Mouse (Mus musculus) MEL (cell line): ENCODE measurements around the gene Nlrp3. TPM values are rescaled to one million over a fixed set of nuclear protein-coding genes. Genes with fewer than 3 reads are reported as not detected.
A peak's percentile ranks its signal among the peaks of the same experiment; 100 is the strongest.

Experiments used
- DNase-seq: peaks from one replicate; pipeline ENCODE4 v3.0.0; 2011; ENCODE audit warnings: low read depth, low spot score
- H3K27ac ChIP-seq: 2 replicates; pipeline ENCODE4 v1.5.1; 2012; ENCODE audit warnings: low read depth, mild to moderate bottlenecking, control low read depth, low read length, moderate library complexity; ENCODE audit not compliant: control insufficient read depth
- H3K27me3 ChIP-seq, 2 experiments: fragments of 150-350 bp in 1 of 2; sonication (generic) in 1 of 2; 2 replicates each; pipeline ENCODE4 v1.6.1; 2012; ENCODE audit warnings: low read length in 2 of 2, mild to moderate bottlenecking in 2 of 2, improper control_type of control experiment in 1 of 2, moderate library complexity in 1 of 2; ENCODE audit not compliant: insufficient read depth in 2 of 2, control insufficient read depth in 1 of 2
- H3K36me3 ChIP-seq, 2 experiments: 2 replicates each; pipeline ENCODE4 v1.6.1; 2012 to 2014; ENCODE audit warnings: low read length in 2 of 2, improper control_type of control experiment in 1 of 2, inconsistent platforms in 1 of 2, mild to moderate bottlenecking in 1 of 2; ENCODE audit not compliant: insufficient read depth in 2 of 2, control insufficient read depth in 1 of 2
- H3K4me1 ChIP-seq, 2 experiments: fragments of 150-350 bp in 1 of 2; sonication (generic) in 1 of 2; 2 replicates each; pipeline ENCODE4 v1.6.1; 2012; ENCODE audit warnings: low read length in 2 of 2, improper control_type of control experiment in 1 of 2, mild to moderate bottlenecking in 1 of 2; ENCODE audit not compliant: insufficient read depth in 2 of 2, control insufficient read depth in 1 of 2
- H3K4me3 ChIP-seq, 2 experiments: fragments of 150-350 bp in 1 of 2; sonication (generic) in 1 of 2; 2 replicates each; pipeline ENCODE4 v1.5.1; 2012; ENCODE audit warnings: low read depth in 2 of 2, low read length in 2 of 2, mild to moderate bottlenecking in 2 of 2, moderate library complexity in 2 of 2, control low read depth in 1 of 2, improper control_type of control experiment in 1 of 2; ENCODE audit not compliant: control insufficient read depth in 1 of 2, insufficient read depth in 1 of 2
- H3K79me2 ChIP-seq: 2 replicates; pipeline ENCODE4 v1.6.1; 2012; ENCODE audit warnings: mild to moderate bottlenecking, low read length, moderate library complexity; ENCODE audit not compliant: control insufficient read depth, poor library complexity, insufficient read depth
- H3K9ac ChIP-seq: 2 replicates; pipeline ENCODE4 v1.6.1; 2012; ENCODE audit warnings: low read depth, mild to moderate bottlenecking, control low read depth, low read length, moderate library complexity; ENCODE audit not compliant: control insufficient read depth, poor library complexity, severe bottlenecking
- H3K9me3 ChIP-seq: fragments of 150-350 bp; sonication (generic); replicated peaks from 2 replicates; pipeline ENCODE4 v1.6.1; 2012; ENCODE audit warnings: mild to moderate bottlenecking, low read length, improper control_type of control experiment, moderate library complexity; ENCODE audit not compliant: insufficient read depth
- CHD1 ChIP-seq: IDR thresholded peaks from 2 replicates; pipeline ENCODE4 v1.6.1; 2012; ENCODE audit warnings: low read depth, mild to moderate bottlenecking, inconsistent platforms, low read length, improper control_type of control experiment
- ELF1 ChIP-seq: IDR thresholded peaks from 2 replicates; pipeline ENCODE4 v1.6.1; 2014; ENCODE audit warnings: low read depth, mild to moderate bottlenecking, inconsistent platforms, low read length, improper control_type of control experiment, moderate library complexity
- EP300 ChIP-seq, 2 experiments: IDR thresholded peaks; 2 replicates each; pipeline ENCODE4 v1.6.1; 2011; ENCODE audit warnings: improper control_type of control experiment in 2 of 2, low read length in 2 of 2, low read depth in 1 of 2, mild to moderate bottlenecking in 1 of 2
- GATA1 ChIP-seq: IDR thresholded peaks from 2 replicates; pipeline ENCODE4 v1.6.1; 2011; ENCODE audit warnings: low read depth, low read length, improper control_type of control experiment
- MAX ChIP-seq: IDR thresholded peaks from 2 replicates; pipeline ENCODE4 v1.6.1; 2011; ENCODE audit warnings: low read length, improper control_type of control experiment
- NRF1 ChIP-seq: IDR thresholded peaks from 2 replicates; pipeline ENCODE4 v1.6.1; 2014; ENCODE audit warnings: low read depth, mild to moderate bottlenecking, inconsistent platforms, low read length, improper control_type of control experiment, moderate library complexity; ENCODE audit not compliant: poor library complexity, insufficient read depth, severe bottlenecking
- RCOR1 ChIP-seq: IDR thresholded peaks from 2 replicates; pipeline ENCODE4 v1.6.1; 2012; ENCODE audit warnings: low read depth, mild to moderate bottlenecking, inconsistent platforms, low read length, improper control_type of control experiment
- SIN3A ChIP-seq: IDR thresholded peaks from 2 replicates; pipeline ENCODE4 v1.6.1; 2012; ENCODE audit warnings: low read length, improper control_type of control experiment, inconsistent platforms
- SMC3 ChIP-seq: IDR thresholded peaks from 2 replicates; pipeline ENCODE4 v1.6.1; 2011; ENCODE audit warnings: low read depth, low read length, improper control_type of control experiment
- TAL1 ChIP-seq: IDR thresholded peaks from 2 replicates; pipeline ENCODE4 v1.6.1; 2012; ENCODE audit warnings: mild to moderate bottlenecking, inconsistent platforms, low read length, moderate library complexity, mixed read lengths
- USF1 ChIP-seq: IDR thresholded peaks from 2 replicates; pipeline ENCODE4 v1.6.1; 2014; ENCODE audit warnings: low read depth, mild to moderate bottlenecking, inconsistent platforms, low read length, improper control_type of control experiment, moderate library complexity
- USF2 ChIP-seq, 2 experiments: IDR thresholded peaks; 2 replicates each; pipeline ENCODE4 v1.6.1; 2011 to 2012; ENCODE audit warnings: improper control_type of control experiment in 2 of 2, low read length in 2 of 2, borderline replicate concordance in 1 of 2, inconsistent platforms in 1 of 2, low read depth in 1 of 2, mild to moderate bottlenecking in 1 of 2; ENCODE audit not compliant: insufficient read depth in 1 of 2
- ZC3H11A ChIP-seq: IDR thresholded peaks from 2 replicates; pipeline ENCODE4 v1.6.1; 2012; ENCODE audit warnings: low read depth, mild to moderate bottlenecking, inconsistent platforms, low read length, improper control_type of control experiment
- ZKSCAN1 ChIP-seq: IDR thresholded peaks from 2 replicates; pipeline ENCODE4 v1.6.1; 2012; ENCODE audit warnings: low read depth, mild to moderate bottlenecking, inconsistent platforms, low read length, improper control_type of control experiment, moderate library complexity
- ZMIZ1 ChIP-seq: IDR thresholded peaks from 2 replicates; pipeline ENCODE4 v1.6.1; 2012; ENCODE audit warnings: low read depth, mild to moderate bottlenecking, inconsistent platforms, low read length, improper control_type of control experiment, moderate library complexity
- polyA plus RNA-seq, 2 experiments: library from polyadenylated mRNA; stranded (reverse) in 1 of 2; unstranded in 1 of 2; fragments of >175 nt in 1 of 2; fragments of >200 nt in 1 of 2; gene quantifications; 2 replicates each; pipeline versions ENCODE4 v1.2.1 to v1.2.4; 2012; ENCODE audit warnings: low replicate concordance in 2 of 2, low read depth in 1 of 2; ENCODE audit not compliant: insufficient read length in 2 of 2, insufficient read depth in 1 of 2, missing spikeins in 1 of 2
- total RNA-seq: library from RNA; depleted of rRNA; stranded (reverse); fragments of 300-350 nt; gene quantifications from 2 replicates; pipeline ENCODE4 v1.2.3, GENCODE M21; 2012; rRNA removed

Gene Nlrp3
- total RNA-seq = not detected in 2 replicates
- polyA plus RNA-seq = not detected

DNA sequence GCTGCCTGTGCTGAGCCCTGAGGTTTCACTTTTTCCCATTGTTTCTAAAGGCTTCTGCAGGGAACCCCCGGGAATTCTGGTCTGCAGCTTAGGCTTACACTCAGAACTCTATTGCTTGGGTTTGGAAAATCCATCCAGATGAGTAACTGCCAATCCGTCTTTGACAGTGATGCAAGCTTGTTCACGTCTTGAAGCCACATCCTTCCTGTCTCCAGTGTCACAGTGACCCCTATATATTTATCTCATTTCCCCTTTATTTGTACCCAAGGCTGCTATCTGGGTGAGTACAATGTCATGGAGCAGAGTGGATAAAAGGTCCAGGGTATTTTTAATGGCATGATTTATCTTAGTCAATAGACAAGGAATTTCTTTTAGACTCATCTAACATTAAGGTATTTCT is at the start of gene Nlrp3:
Gene Nlrp3, plus strand, starts transcription at position 245 of the 400 bp plus-strand sequence.
- Histone ChIP-seq H3K36me3 (peaks cover 0 to 18% of the 10 kb centered on the region in 2 experiments; a peak in 2 of 4 replicates), H3K79me2 (no peaks in the 10 kb centered on the region), H3K9me3 (no peaks in the 10 kb centered on the region), H3K27ac (no peak within 1 kb of the TSS), H3K9ac (no peak within 1 kb of the TSS), H3K4me1 (peaks cover 0 to 32% of the 10 kb centered on the region in 2 experiments; a peak in 2 of 4 replicates), H3K4me3 (no peak within 1 kb of the TSS), H3K27me3 (peaks cover 0 to 3% of the 10 kb centered on the region in 2 experiments; a peak in 3 of 4 replicates)
- TF ChIP-seq EP300 (IDR thresholded peaks at IDR 0.05; ENCODE audit: low read depth in 1 of 2, low read length in 2 of 2) (peak; percentile 34 to 46; a peak in 2 of 4 replicates), USF2 (IDR thresholded peaks at IDR 0.05; ENCODE audit: borderline replicate concordance in 1 of 2, insufficient read depth in 1 of 2, low read depth in 1 of 2, low read length in 2 of 2) (no peak), TAL1 (no peak), NRF1 (no peak), ZMIZ1 (no peak), GATA1 (0 out of 2 replicates have a peak, but pooled peaks have one; percentile 35)
- peak; percentile 44 for DNase-seq

DNA sequence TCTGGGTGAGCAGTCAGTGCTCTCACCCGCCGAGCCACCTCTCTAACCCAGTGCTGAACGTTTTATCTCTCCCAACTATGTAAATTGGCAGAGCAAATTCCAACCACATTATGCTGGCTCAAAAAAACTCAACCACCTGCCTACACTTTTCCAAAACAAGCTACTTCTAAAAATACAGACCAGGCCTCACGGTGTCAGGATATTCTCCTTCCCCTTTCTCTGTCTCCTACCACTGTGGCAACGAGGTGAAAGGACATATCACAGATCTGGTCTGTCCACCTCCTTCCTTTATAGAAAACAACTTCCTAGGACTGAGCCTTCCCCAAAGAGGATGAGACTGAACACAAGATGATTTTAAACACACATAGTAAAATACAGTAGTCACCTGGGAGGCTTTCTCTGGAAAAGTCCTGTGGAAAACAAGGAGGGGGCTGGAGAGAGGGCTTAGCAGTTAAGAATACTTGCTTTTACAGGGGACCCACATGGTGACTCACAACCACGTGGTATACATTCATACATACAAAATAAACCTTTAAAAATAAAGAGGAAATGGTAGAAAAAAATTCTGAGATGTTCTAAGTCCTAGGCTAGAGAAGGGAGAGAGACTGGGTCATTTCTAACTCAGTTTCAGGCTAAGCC is 44.6 kb upstream of the Nlrp3 start:
- Histone ChIP-seq H3K79me2 (no peaks in the 10 kb centered on the region; the same call in 1 of the 2 replicates), H3K4me3 (no peak overlapping the region), H3K9ac (no peak overlapping the region), H3K27me3 (no peaks in the 10 kb centered on the region), H3K4me1 (peaks cover 0 to 4% of the 10 kb centered on the region in 2 experiments; a peak in 2 of 4 replicates), H3K9me3 (no peaks in the 10 kb centered on the region), H3K36me3 (peaks cover 5 to 50% of the 10 kb centered on the region in 2 experiments), H3K27ac (no peak overlapping the region)
- TF ChIP-seq SMC3 = no peak
- no peak for TF ChIP-seq USF1
- no peak for TF ChIP-seq RCOR1
- TF ChIP-seq MAX = no peak
- TF ChIP-seq GATA1 = no peak
- TF ChIP-seq CHD1 = no peak
- no peak for TF ChIP-seq ZC3H11A
- no peak for TF ChIP-seq ELF1
- TF ChIP-seq ZKSCAN1 = no peak
- TF ChIP-seq SIN3A = no peak
- no peak for DNase-seq
